Mouse (Mus musculus) small intestine, adult 2 months (tissue): Measurements from ENCODE around the gene Cutal. TPM values are rescaled to one million over a fixed set of nuclear protein-coding genes. Genes with fewer than 3 reads are reported as not detected.
"Not testable (repeated sequence)": the region's sequence is repeated elsewhere in the genome, so short reads cannot be mapped to it uniquely, and the experiment has no call there.

Experiments used
- H3K27ac ChIP-seq: fragments of 200-500 bp; 2 replicates; pipeline ENCODE4 v1.5.1; 2012; ENCODE audit warnings: low read depth, low read length, control low read depth, inconsistent platforms; ENCODE audit not compliant: insufficient read depth
- H3K27me3 ChIP-seq: fragments of 200-500 bp; 2 replicates; pipeline ENCODE4 v1.6.1; 2012; ENCODE audit warnings: mild to moderate bottlenecking, moderate library complexity, low read length, inconsistent platforms; ENCODE audit not compliant: control insufficient read depth, insufficient read depth
- H3K36me3 ChIP-seq: fragments of 200-500 bp; 2 replicates; pipeline ENCODE4 v1.6.1; 2012; ENCODE audit warnings: mild to moderate bottlenecking, low read length, control low read depth, inconsistent platforms; ENCODE audit not compliant: control insufficient read depth, insufficient read depth
- H3K4me1 ChIP-seq: fragments of 200-500 bp; 2 replicates; pipeline ENCODE4 v1.6.1; 2012; ENCODE audit warnings: low read length, inconsistent platforms, mixed read lengths; ENCODE audit not compliant: control insufficient read depth, insufficient read depth, insufficient read length
- H3K4me3 ChIP-seq: fragments of 200-500 bp; 2 replicates; pipeline ENCODE4 v1.5.1; 2012; ENCODE audit warnings: low read depth, mild to moderate bottlenecking, control low read depth, inconsistent platforms, low read length, moderate library complexity
- CTCF ChIP-seq: fragments of 200-500 bp; IDR thresholded peaks from 2 replicates; pipeline ENCODE4 v1.5.1; 2012; ENCODE audit warnings: low read depth, mild to moderate bottlenecking, control low read depth, inconsistent platforms, low read length, moderate library complexity, mixed read lengths; ENCODE audit not compliant: insufficient replicate concordance, insufficient read length; ENCODE audit errors: extremely low read depth
- POLR2A ChIP-seq: fragments of 200-500 bp; IDR thresholded peaks from 2 replicates; pipeline ENCODE4 v1.6.1; 2012; ENCODE audit warnings: low read depth, mild to moderate bottlenecking, control low read depth, inconsistent platforms, low read length, moderate library complexity
- WGBS: fragments of 180-500 bp; shearing (Covaris S2); methylation state at CpG from one replicate; pipeline ENCODE4 v1.1.7; 2018; 5-methylcytosine and 5-hydroxymethylcytosine counted together
- polyA plus RNA-seq: library from polyadenylated mRNA; depleted of rRNA; stranded (reverse); fragments of >200 nt; gene quantifications from 2 replicates; pipeline ENCODE4 v1.2.3, GENCODE M21; 2012; rRNA removed

The Cutal gene
- 3.7 and 16.0 TPM in 2 replicates for polyA plus RNA-seq

GRCm38 (mm10) chr2:34874271-34874670 lies at the start of gene Cutal:
Gene Cutal (plus strand): TSS chr2:34874396.
- Histone ChIP-seq H3K4me1 (peaks cover 5% of the 10 kb centered on the region; the same call in 1 of the 2 replicates), H3K36me3 (no peaks in the 10 kb centered on the region), H3K27ac (peak within 1 kb of the TSS; percentile 24; the same call in 1 of the 2 replicates), H3K27me3 (no peaks in the 10 kb centered on the region), H3K4me3 (peak within 1 kb of the TSS; percentile 56)
- 9% methylated on average over 14 of the region's 14 CpGs for WGBS
- TF ChIP-seq CTCF (no peak), POLR2A (no peak)

DNA sequence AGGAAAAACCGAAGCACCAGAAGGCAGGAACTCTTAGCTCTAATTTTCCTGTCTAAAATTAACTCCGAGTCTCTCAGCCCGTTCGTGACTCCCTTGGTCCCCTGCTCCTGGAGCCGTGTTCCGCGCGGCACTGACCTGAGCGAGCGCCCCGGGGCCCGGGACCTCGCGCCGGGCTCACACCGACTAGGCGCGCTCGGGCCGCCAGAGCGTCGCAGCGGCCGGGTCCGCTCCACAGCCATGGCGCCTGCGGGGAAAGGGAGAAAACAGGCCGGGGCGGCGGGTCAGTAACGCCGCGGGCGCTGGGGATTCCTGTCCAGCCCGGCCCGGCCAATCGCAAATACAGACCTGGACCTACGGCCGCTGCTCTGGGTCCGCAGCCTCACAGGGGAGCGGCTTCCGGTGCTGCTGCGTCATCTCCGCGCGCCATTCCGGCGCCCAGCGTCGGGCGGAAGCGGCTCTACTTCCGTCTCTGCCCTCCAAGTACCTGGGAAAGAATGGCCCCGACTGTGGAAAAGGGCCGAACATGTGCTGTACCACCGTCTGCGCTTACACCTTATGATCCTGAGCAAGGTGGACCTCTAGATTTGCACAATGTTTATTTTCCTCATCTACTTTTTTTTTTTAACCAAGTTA lies 48.3 kb upstream of the Cutal start, which contains the start of gene Fbxw2:
Gene Fbxw2, minus strand, starts transcription at position 485 of the 633 bp plus-strand sequence.
- peak within 1 kb of the TSS; percentile 33 for H3K27ac ChIP-seq
- peak within 1 kb of the TSS; percentile 93 for H3K4me3 ChIP-seq
- H3K36me3 ChIP-seq, result peaks cover 8% of the 10 kb centered on the region
- no peaks in the 10 kb centered on the region for H3K27me3 ChIP-seq
- WGBS, result under 1% methylated on average over 57 of the region's 57 CpGs
- H3K4me1 ChIP-seq, result peaks cover 5% of the 10 kb centered on the region; the same call in 1 of the 2 replicates
- TF ChIP-seq CTCF, result no peak
- TF ChIP-seq POLR2A, result peak; percentile 80

DNA sequence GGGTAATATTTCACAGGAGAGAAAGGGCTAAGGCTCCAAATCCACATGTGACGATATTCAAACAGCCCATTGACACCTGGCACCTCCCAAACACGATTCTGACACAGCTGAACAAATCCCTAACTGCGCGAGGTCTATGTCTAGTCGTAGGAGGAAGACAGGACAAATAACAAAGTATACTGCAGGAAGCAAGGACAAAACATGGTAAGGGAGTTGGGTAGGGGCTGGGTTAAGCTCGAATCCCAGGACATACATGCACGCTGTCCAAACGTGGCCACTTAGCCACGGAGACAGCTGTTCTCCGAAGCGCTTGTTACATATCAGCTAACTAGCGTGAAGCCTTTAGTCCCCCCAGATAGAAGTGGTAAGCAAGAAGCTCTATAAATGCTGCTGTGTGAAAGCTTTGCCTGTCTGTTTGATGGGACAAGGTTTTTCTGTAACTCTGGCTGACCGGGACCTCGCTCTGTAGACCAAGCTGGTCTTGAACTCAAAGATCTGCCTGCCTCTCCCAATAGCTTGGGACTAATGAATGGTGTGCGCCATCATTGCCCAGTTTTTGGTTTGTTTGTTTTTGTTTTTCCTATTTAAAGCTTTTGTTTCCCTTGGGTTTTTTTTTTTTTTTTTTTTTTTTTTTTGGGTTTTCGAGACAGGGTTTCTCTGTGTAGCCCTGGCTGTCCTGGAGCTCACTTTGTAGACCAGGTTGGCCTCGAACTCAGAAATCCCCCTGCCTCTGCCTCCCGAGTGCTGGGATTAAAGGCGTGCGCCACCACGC lies 47.5 kb upstream of the Cutal start:
- WGBS, result 33% methylated on average over 20 of the region's 21 CpGs
- Histone ChIP-seq H3K36me3 (peaks cover 3% of the 10 kb centered on the region; the same call in 1 of the 2 replicates), H3K27ac (peak overlapping the region; percentile 7; the same call in 1 of the 2 replicates), H3K27me3 (no peaks in the 10 kb centered on the region), H3K4me1 (peaks cover 5% of the 10 kb centered on the region; the same call in 1 of the 2 replicates), H3K4me3 (peak overlapping the region; percentile 93)
- TF ChIP-seq CTCF (no peak), POLR2A (no peak)

DNA sequence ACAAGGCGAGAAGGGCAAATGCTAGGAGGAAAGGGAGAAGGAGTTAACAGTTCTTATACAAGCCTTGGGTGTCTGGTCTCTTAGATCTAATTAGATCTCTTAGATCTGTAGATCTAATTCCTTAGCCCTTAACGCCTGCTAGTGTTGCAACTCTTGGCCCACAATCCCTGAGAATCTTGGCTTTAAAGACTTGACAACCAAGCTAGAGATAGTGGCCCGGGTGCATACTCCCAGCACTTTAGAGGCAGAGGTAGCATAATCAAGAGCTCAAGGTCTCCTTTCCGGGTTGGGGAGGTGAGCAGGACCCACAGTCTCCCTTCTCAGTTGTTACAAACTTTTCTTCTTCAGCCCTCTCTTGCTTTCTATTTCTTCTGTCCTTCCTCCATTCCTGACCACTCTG lies 46.6 kb upstream of the Cutal start:
- TF ChIP-seq CTCF (no peak), POLR2A (no peak)
- no peaks in the 10 kb centered on the region for H3K27me3 ChIP-seq
- H3K4me1 ChIP-seq, result peaks cover 5% of the 10 kb centered on the region; the same call in 1 of the 2 replicates

GRCm38 (mm10) chr2:34828026-34828425 lies 46.2 kb upstream of the Cutal start:
- Histone ChIP-seq H3K36me3 (no peaks in the 10 kb centered on the region), H3K27ac (no peak overlapping the region), H3K4me3 (no peak overlapping the region), H3K27me3 (no peaks in the 10 kb centered on the region), H3K4me1 (peaks cover 5% of the 10 kb centered on the region; the same call in 1 of the 2 replicates)
- TF ChIP-seq POLR2A, result no peak
- TF ChIP-seq CTCF, result no peak
- WGBS, result 38% methylated on average over 1 of the region's 1 CpGs

More for the DNA sequence above, 46.6 kb upstream of the Cutal start:
- H3K4me3 ChIP-seq, result no peak overlapping the region
- H3K36me3 ChIP-seq, result peaks cover 2% of the 10 kb centered on the region; the same call in 1 of the 2 replicates
- no peak overlapping the region for H3K27ac ChIP-seq
- 73% methylated on average over 4 of the region's 4 CpGs for WGBS

DNA sequence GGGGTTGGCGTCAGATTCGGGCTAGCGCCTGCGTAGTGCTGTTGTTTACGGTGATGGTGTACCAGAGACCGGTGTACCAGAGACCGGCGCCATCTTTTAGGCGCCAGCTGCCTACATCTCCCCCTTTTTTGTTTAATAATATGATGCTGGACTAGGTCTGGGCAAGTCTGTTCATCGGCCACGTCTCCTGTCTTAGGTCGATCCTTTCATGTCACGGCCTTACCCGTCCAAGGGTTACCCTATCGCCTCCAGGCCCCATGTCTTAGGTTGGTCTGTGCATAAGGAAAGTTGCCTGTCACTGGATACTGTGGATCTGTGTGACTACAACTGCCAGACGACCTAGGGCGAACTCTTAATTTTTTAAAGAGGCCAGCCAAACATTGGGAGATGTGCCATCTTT lies 44.1 kb upstream of the Cutal start:
- H3K4me1 ChIP-seq, H3K27me3 ChIP-seq, H3K4me3 ChIP-seq, H3K27ac ChIP-seq, H3K36me3 ChIP-seq: not testable (repeated sequence)
- 97% methylated on average over 17 of the region's 17 CpGs for WGBS

GRCm38 (mm10) chr2:34832766-34833457 lies 41.3 kb upstream of the Cutal start, which contains the start of gene Gm34653:
Gene Gm34653 (plus strand): TSS chr2:34833007.
- 50% methylated on average over 11 of the region's 11 CpGs for WGBS
- H3K4me3 ChIP-seq, H3K4me1 ChIP-seq, H3K36me3 ChIP-seq, H3K27ac ChIP-seq, H3K27me3 ChIP-seq: not testable (repeated sequence)
